Comparison of ENCODE assay signal across 14 mouse cellular contexts in the genomic region with DNA sequence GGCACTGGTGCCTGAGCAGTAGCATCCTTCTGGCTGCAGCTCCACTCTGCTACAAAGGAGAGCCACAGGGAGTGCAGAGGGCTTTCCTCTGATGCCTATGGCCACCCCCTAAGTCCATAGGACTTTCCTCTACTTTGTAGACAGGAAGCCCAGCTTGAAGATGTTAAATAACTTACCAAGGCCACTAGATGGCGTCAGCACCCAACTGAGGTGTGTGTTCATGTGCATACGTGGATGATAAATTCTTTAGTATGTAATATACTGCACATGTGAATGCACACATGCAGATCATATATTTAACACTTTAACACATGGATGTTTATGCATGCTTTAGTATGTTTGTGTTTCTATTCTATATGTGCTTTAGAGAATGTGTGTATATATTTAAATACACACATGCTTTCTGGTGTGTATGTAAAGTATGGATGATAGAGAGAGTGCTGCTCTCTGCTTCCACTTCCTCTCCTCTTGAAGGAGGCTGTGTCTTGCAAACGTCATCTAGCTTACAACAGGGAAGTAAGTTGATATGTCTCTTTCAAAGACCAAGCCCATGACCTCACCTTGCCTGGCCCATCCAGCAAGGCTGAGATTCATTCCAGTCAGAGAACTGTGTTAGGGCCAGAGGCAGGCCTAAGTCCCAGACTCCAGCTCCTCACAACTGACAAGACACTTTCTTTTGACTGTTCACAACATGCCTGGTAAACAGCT. TPM values are rescaled to one million over a fixed set of nuclear protein-coding genes. Genes with fewer than 3 reads are reported as not detected.
A peak's percentile ranks its signal among the peaks of the same experiment; 100 is the strongest.
DNase-seq lines count a peak whose midpoint lies in the region; ATAC-seq and TF ChIP-seq lines count a peak whose summit lies in the region.
"Had no signal": no experiment of that assay in that cellular context is flagged by ENCODE, and none has a peak within 500 bp of the region (broad histone marks: within the 10 kb centered on the region; RNA-seq: fewer than 3 reads in every experiment).

No protein-coding gene starts in this region.

- no peak for TF ChIP-seq EP300 in heart, postnatal 0 days (IDR thresholded peaks at IDR 0.05; ENCODE audit: low read depth)
- no peak for TF ChIP-seq EP300 in liver, embryonic 14.5 days (IDR thresholded peaks at IDR 0.05; ENCODE audit: low read depth)

- WGBS in heart, postnatal 0 days: 16% methylated on average over 3 of the region's 3 CpGs
- 3% methylated on average over 3 of the region's 3 CpGs for WGBS in liver, embryonic 14.5 days (ENCODE audit: insufficient replicate concordance)
- WGBS in kidney, embryonic 14.5 days: 15% methylated on average over 3 of the region's 3 CpGs

- no peak for DNase-seq in heart, postnatal 0 days (ENCODE audit: low spot score)
- no peak for DNase-seq in heart, adult 11 months
- peak; percentile 74 for DNase-seq in A20 (ENCODE audit: low read depth, low spot score)
- DNase-seq in Muller cell, postnatal 12 days (ENCODE audit: inconsistent ontology term): peak; percentile 21
- DNase-seq in liver, embryonic 14.5 days (ENCODE audit: low read depth in 3 of 3, low spot score in 3 of 3): peak in 1 of 3 experiments; percentile 15
- no peak for DNase-seq in adrenal gland, postnatal 4 days (ENCODE audit: low spot score in 2 of 2)
- no peak for DNase-seq in heart, adult 9 months (ENCODE audit: low spot score in 2 of 2)
- DNase-seq: adrenal gland, postnatal 10 days had no signal

- H3K4me3 ChIP-seq in heart, postnatal 0 days (ENCODE audit: low read depth, low read length): no peak overlapping the region
- H3K4me3 ChIP-seq in liver, embryonic 14.5 days (ENCODE audit: insufficient read depth in 1 of 2, low read depth in 2 of 2, low read length in 2 of 2): no peak overlapping the region
- no peak overlapping the region for H3K4me3 ChIP-seq in kidney, embryonic 14.5 days (ENCODE audit: low read length)
- H3K4me3 ChIP-seq: neural tube, embryonic 12.5 days had no signal

- H3K9ac ChIP-seq in heart, postnatal 0 days (replicated peaks; ENCODE audit: low read depth, low read length): no peak overlapping the region
- H3K9ac ChIP-seq in liver, embryonic 14.5 days (replicated peaks): no peak overlapping the region
- H3K9ac ChIP-seq in kidney, embryonic 14.5 days (ENCODE audit: low read depth, low read length): no peak overlapping the region
- H3K9ac ChIP-seq: neural tube, embryonic 12.5 days had no signal

- no peaks in the 10 kb centered on the region for H3K27me3 ChIP-seq in heart, postnatal 0 days (ENCODE audit: control insufficient read depth, insufficient read depth, low read length)
- no peaks in the 10 kb centered on the region for H3K27me3 ChIP-seq in liver, embryonic 14.5 days (ENCODE audit: control insufficient read depth, insufficient read depth, low read length)
- H3K27me3 ChIP-seq in kidney, embryonic 14.5 days (ENCODE audit: control insufficient read depth, insufficient read depth, low read length): no peaks in the 10 kb centered on the region
- H3K27me3 ChIP-seq: neural tube, embryonic 12.5 days had no signal

- H3K36me3 ChIP-seq in heart, postnatal 0 days (replicated peaks; ENCODE audit: control insufficient read depth, insufficient read depth, low read length): no peaks in the 10 kb centered on the region
- no peaks in the 10 kb centered on the region for H3K36me3 ChIP-seq in liver, embryonic 14.5 days (replicated peaks; ENCODE audit: control insufficient read depth, insufficient read depth, low read depth)
- no peaks in the 10 kb centered on the region for H3K36me3 ChIP-seq in kidney, embryonic 14.5 days (ENCODE audit: control insufficient read depth, insufficient read depth, low read length)
- H3K36me3 ChIP-seq: neural tube, embryonic 12.5 days had no signal

- H3K27ac ChIP-seq in heart, postnatal 0 days (ENCODE audit: low read depth): no peak overlapping the region
- no peak overlapping the region for H3K27ac ChIP-seq in liver, embryonic 14.5 days
- no peak overlapping the region for H3K27ac ChIP-seq in kidney, embryonic 14.5 days (ENCODE audit: low read depth, low read length)
- H3K27ac ChIP-seq: neural tube, embryonic 12.5 days had no signal

- ATAC-seq in heart, postnatal 0 days (ENCODE audit: insufficient read depth, low read depth): no peak
- ATAC-seq in liver, embryonic 14.5 days (ENCODE audit: insufficient read depth): no peak
- ATAC-seq in kidney, embryonic 14.5 days (ENCODE audit: low FRiP score, low TSS enrichment): no peak
- ATAC-seq: forebrain, embryonic 16.5 days; inflammation-experienced regulatory T-cells, adult 6 months had no signal

- no peak overlapping the region for H3K4me2 ChIP-seq in heart, postnatal 0 days (ENCODE audit: low read depth, low read length)
- no peak overlapping the region for H3K4me2 ChIP-seq in liver, embryonic 14.5 days (ENCODE audit: low read depth)
- no peak overlapping the region for H3K4me2 ChIP-seq in kidney, embryonic 14.5 days (replicated peaks; ENCODE audit: low read depth, low read length)
- H3K4me2 ChIP-seq: neural tube, embryonic 12.5 days had no signal

- no peaks in the 10 kb centered on the region for H3K4me1 ChIP-seq in heart, postnatal 0 days (ENCODE audit: control insufficient read depth, insufficient read depth)
- H3K4me1 ChIP-seq in liver, embryonic 14.5 days (replicated peaks; ENCODE audit: control insufficient read depth in 2 of 2, insufficient read depth in 2 of 2, low read length in 1 of 2): no peaks in the 10 kb centered on the region
- peaks cover 7% of the 10 kb centered on the region for H3K4me1 ChIP-seq in kidney, embryonic 14.5 days (ENCODE audit: control insufficient read depth, insufficient read depth, low read length)

- peak; percentile 50 for TF ChIP-seq CTCF in heart, postnatal 0 days (IDR thresholded peaks at IDR 0.05; ENCODE audit: low read depth)
- TF ChIP-seq CTCF in liver, embryonic 14.5 days (IDR thresholded peaks at IDR 0.05; ENCODE audit: low read depth): peak; percentile 58

- no peaks in the 10 kb centered on the region for H3K9me3 ChIP-seq in heart, postnatal 0 days (replicated peaks; ENCODE audit: control insufficient read depth, low read length)
- H3K9me3 ChIP-seq in liver, embryonic 14.5 days (ENCODE audit: control insufficient read depth, low read length): no peaks in the 10 kb centered on the region
- H3K9me3 ChIP-seq in kidney, embryonic 14.5 days (ENCODE audit: control insufficient read depth, low read length): no peaks in the 10 kb centered on the region
- H3K9me3 ChIP-seq: neural tube, embryonic 12.5 days had no signal

RNA-seq across cellular contexts. Expression of gene Spesp1, which starts 28.1 kb away (rescaled TPM):
- total RNA-seq in heart, postnatal 0 days (2014; rRNA removed; ENCODE audit: low replicate concordance): not detected in 2 replicates
- not detected in 2 replicates for polyA plus RNA-seq in heart, postnatal 0 days (2015; fragmentation: Nextera tagmentation; extraction: Ambion mirVana)
- not detected in 2 replicates for polyA plus RNA-seq in liver, embryonic 14.5 days (2012; rRNA removed)
- polyA plus RNA-seq in liver, embryonic 14.5 days (2014; fragmentation: Nextera tagmentation; extraction: Ambion mirVana): not detected in 2 replicates
- not detected in 2 replicates for polyA plus RNA-seq in kidney, embryonic 14.5 days (2014; fragmentation: Nextera tagmentation; extraction: Ambion mirVana)
- total RNA-seq in adrenal gland, postnatal 4 days (2021): not detected
- total RNA-seq: adrenal gland, postnatal 10 days had no signal
- polyA plus RNA-seq: forebrain, embryonic 16.5 days; inflammation-experienced regulatory T-cells, adult 6 months; limb, embryonic 14.5 days; neural tube, embryonic 12.5 days; stomach, embryonic 14.5 days had no signal

Comparison
In these comparisons a context has a peak if more than half of its experiments do, and no peak if none do; other contexts are left out.
1. DNase-seq: peak in A20 (single experiment) and Muller cell, postnatal 12 days (single experiment); none in heart, postnatal 0 days (single experiment), heart, adult 11 months (single experiment), adrenal gland, postnatal 4 days (0 of 2) and heart, adult 9 months (0 of 2).